Mouse (Mus musculus) thymus, postnatal 25 days (tissue): Measurements from ENCODE around the gene Prss57.

Experiments
- DNase-seq: peaks from one replicate; pipeline ENCODE4 v3.0.0; 2022

Gene Prss57

GRCm38 (mm10) chr10:79806972-79807371 lies 16.2 kb upstream of the Prss57 start:
- DNase-seq = no peak

GRCm38 (mm10) chr10:79806331-79806730 lies 15.6 kb upstream of the Prss57 start:
- DNase-seq = no peak

- no peak for DNase-seq
Observed at GRCm38 (mm10) chr10:79805636-79806035, 14.9 kb upstream of the Prss57 start.

DNA sequence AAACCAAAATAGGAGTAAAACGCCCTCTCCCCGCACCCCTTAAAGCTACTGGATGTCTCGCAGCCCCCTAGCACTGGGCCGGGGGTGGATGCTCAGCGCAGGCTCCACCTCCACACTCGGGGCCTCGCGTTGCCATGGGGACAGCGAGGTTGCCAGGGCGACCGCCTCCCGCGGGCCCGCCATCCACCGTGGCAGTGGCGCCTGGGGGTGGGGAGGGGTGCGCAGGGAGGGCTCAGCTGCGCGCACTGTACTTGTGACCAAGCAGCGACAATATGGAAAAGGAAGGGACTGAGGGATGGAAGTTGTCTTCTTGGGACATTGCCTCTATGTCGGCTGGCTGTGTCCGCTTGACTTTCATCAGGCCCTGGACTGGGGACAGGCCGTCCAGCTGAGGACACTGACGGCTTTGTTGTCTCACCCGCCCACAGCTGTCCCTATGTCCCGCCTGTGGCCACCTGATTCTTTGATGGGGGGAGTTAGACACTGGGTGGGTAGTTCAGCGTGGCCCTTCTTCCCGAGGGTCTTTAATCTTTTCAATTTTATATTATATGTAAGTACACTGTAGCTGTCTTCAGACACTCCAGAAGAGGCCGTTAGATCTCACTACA lies 13.1 kb upstream of the Prss57 start:
- DNase-seq = no peak

GRCm38 (mm10) chr10:79802331-79802971 lies 11.7 kb upstream of the Prss57 start:
- DNase-seq = no peak

DNA sequence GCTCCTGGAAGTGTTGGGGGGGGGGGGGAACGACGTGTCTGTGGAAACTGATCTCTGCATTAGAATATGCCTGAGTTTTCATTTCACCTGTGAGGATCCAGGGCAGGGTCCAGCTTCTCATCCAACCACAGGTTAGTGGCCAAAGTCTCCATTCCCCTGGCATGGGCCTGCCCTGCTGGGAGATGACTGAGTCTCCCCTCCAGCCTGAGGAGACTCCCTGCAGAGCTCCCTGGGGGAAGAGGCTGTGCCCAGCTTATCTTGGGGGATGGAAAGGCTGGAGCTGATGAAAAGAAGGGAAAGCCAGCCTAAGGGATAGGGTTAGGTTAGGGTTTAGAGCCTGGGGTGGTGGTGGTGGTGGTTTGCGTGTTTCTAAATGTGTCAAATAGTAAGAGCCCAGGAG lies 11.1 kb upstream of the Prss57 start:
- no peak for DNase-seq

GRCm38 (mm10) chr10:79800508-79800907 lies 9.7 kb upstream of the Prss57 start:
- no peak for DNase-seq

GRCm38 (mm10) chr10:79798289-79798928 lies 7.6 kb upstream of the Prss57 start:
- DNase-seq = no peak

DNA sequence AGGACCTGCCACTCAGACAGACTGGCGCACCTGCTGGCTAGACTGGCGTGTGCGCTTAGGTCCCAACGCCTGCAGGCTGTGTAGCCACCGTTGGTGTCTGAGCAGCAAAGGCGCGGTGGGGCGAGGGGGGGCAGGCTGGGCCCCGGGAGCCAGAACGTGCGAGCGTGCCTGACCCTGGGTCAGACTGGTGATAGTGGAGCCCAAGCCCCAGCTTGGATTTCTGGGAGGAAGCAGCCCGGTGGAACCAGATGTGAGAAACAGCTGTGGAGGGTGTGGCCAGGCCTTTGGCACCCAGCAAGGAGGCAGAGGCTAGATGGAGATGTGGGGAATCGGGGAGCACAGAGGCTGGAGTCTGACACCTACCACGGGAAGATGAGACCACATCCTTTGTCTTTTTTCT lies 6.6 kb upstream of the Prss57 start:
- DNase-seq = peak; percentile 39

- DNase-seq = no peak
Observed at GRCm38 (mm10) chr10:79795905-79796304, 5.1 kb upstream of the Prss57 start.

DNA sequence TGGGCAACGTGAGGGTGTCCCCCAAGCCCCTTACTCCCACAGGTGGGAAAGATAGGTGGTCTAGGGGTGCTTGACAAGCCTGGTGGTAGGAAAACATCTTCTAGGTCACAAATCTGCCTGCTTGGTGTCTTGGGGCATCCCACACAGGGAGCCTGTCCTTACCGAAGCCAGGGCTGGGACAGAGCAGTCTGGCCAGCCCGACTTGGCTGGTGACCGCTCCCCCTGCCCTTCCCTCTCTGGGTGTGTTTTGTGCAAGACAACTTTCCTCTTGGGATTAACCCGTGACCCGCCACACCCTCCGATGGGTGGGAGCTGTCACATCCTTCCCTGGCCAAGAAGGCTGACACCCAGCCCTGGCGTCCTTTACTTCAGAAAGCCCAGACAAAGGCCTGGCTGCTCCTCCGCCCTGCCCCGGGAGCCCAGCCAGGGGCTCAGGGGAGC lies 3.8 kb upstream of the Prss57 start:
- DNase-seq = no peak

GRCm38 (mm10) chr10:79793738-79794490 lies 3.2 kb upstream of the Prss57 start:
- no peak for DNase-seq

- peak; percentile 86 for DNase-seq
Observed at GRCm38 (mm10) chr10:79793051-79793737, 2.4 kb upstream of the Prss57 start, which contains the start of gene Palm. Palm (plus strand) TSS chr10:79793572.

DNA sequence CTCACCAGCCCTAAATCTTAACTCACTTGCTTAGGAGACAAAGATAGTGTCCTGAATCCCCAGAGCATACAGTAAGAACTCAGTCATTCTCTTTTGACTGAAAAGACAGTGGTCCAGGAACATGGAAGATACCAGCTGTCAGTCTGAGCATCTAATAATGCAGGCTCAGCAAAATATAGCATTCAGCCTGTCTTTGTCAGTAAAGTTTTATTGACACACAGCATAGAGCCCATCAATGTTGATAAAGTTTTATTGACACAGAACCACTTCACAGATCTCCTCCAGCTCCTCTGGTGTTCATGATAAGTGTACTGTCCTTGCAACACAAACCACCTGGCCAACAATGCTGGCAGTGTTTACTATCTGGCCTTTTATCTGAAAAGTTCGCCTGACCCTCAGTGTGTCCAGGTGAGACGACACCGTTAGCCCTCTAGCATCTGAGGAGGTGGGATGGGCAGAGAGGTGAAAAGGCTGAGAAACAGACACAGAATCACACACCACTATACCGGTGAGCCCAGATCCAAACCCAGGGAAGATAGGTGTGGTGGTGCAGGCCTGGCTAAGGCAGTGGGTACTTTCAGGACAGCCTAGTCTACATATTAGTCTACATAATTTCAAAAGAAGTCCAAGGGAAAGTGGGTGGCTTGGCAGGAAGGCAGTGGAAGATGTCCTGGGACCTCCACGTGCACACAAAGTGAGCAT lies 1.7 kb upstream of the Prss57 start:
- no peak for DNase-seq

GRCm38 (mm10) chr10:79789581-79789980 lies 1.2 kb downstream of the Prss57 start:
- no peak for DNase-seq

GRCm38 (mm10) chr10:79788386-79789158 lies 2.2 kb downstream of the Prss57 start:
- DNase-seq = peak; percentile 82

DNA sequence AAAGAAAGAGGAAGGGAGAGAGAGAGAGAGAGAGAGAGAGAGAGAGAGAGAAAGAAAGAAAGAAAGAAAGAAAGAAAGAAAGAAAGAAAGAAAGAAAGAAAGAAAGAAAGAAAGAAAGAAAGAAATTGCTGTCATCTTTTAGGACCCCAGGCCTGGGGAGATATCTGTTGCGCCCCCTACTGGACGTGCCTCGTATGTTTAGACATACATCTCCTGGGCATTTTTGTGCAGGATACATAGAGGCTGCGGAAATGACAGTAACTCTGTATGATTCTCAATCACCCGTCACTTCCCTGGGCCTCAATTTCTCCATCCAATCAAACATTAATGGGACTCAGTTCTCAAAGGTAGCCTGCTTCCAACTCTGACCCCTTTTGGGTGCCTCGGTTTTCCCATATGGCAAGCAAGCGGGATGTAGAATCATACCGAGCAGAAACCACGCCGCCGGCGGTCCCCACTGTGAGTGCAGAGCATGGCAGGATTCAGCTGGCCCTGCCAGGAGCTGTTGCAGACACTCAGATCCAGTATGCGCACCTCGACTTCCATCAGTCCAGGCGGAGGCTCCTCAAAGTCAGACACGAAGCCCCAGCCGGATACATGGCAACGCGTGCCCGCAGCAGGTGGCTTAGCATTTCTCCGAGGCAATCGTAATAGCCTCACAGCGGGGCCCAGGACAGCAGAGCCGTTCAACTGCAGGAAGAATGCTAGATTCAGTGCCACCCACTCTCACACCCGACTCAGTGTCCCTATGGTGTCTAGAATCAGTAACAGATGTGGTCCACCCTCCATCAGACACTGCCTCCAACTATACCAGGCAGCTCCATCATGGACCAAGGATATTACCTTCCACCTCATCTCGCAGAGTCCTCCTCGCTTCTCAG lies 6.6 kb downstream of the Prss57 start:
- DNase-seq = peak; percentile 61

DNA sequence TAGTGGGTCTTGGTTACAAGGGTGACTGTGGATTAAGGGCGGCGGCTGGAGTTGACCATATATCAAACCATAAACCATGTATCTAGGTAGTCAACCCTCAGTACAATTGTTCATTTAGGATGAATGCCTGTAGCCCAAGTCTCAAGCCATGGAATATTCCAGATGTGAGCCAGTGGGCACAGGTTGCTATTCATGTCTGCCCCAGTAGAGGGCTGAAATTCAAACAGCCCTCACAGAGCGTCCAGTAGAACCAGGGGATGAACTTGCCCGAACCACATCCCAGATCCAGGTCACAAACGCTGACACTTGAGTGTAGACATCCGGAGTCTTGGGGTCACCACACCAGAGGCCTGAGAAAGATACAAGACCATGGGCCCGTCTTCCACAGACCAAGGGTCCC lies 7.7 kb downstream of the Prss57 start:
- no peak for DNase-seq

- DNase-seq = peak; percentile 73
Observed at GRCm38 (mm10) chr10:79781956-79782355, 8.8 kb downstream of the Prss57 start.

DNA sequence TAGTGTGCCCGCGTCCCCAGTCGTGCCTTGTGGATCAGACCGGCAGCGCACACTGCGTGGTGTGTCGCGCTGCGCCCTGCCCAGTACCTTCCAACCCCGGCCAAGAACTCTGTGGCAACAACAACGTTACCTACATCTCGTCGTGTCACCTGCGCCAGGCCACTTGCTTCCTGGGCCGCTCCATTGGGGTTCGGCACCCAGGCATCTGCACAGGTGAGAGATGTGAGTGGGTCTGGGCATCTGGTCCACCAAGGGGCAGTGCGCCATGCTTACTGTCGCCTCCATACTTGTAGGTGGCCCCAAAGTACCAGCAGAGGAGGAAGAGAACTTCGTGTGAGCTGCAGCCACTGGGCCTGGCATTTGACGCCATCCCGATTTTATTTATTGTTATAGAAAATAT lies 9.6 kb downstream of the Prss57 start:
- DNase-seq = no peak

GRCm38 (mm10) chr10:79780664-79781015 lies 10.1 kb downstream of the Prss57 start:
- DNase-seq = no peak
